9 mouse cellular contexts compared by ENCODE assay signal in the genomic region with DNA sequence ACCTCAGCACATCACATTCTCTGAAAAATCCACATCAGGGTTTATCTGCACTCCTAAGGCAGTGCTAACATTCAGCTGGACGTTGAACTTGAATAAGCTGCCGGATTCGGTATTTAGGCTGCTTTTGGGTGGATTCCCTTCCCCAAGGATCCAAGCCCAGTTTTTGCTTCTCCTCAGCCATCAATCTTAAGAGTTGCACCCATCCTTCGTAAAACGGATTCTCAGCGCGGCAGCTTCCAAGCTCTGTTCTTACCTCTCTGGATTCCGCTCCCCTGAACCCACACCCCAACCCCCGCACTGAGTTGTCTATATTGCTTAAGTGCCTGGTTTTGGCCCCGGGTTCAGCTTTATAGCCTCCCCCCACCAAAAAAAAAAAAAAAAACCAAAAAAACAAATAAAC. TPM values are rescaled to one million over a fixed set of nuclear protein-coding genes. Genes with fewer than 3 reads are reported as not detected.
DNase-seq lines count a peak whose midpoint lies in the region; ATAC-seq lines count a peak whose summit lies in the region.
"Had no signal": no experiment of that assay in that cellular context is flagged by ENCODE, and none has a peak within 500 bp of the region (broad histone marks: within the 10 kb centered on the region; RNA-seq: fewer than 3 reads in every experiment).

No protein-coding gene starts in this region.

- H3K4me2 ChIP-seq in liver, embryonic 13.5 days = peak overlapping the region; percentile 88
- H3K4me2 ChIP-seq in stomach, embryonic 15.5 days = peak overlapping the region; percentile 92

- peaks cover 48% of the 10 kb centered on the region for H3K27me3 ChIP-seq in hindbrain, embryonic 10.5 days (ENCODE audit: insufficient read depth, poor library complexity, severe bottlenecking)
- peaks cover 85% of the 10 kb centered on the region for H3K27me3 ChIP-seq in liver, embryonic 13.5 days
- H3K27me3 ChIP-seq in stomach, embryonic 15.5 days (replicated peaks) = peaks cover 23% of the 10 kb centered on the region

- no peaks in the 10 kb centered on the region for H3K36me3 ChIP-seq in hindbrain, embryonic 10.5 days
- H3K36me3 ChIP-seq in liver, embryonic 13.5 days = no peaks in the 10 kb centered on the region
- H3K36me3 ChIP-seq in stomach, embryonic 15.5 days = no peaks in the 10 kb centered on the region

- WGBS in hindbrain, embryonic 10.5 days = 8% methylated on average over 10 of the region's 10 CpGs
- WGBS in liver, embryonic 13.5 days (ENCODE audit: insufficient replicate concordance) = 12% methylated on average over 10 of the region's 10 CpGs
- 3% methylated on average over 10 of the region's 10 CpGs for WGBS in stomach, embryonic 15.5 days

- peak overlapping the region; percentile 91 for H3K4me3 ChIP-seq in hindbrain, embryonic 10.5 days
- peak overlapping the region; percentile 68 for H3K4me3 ChIP-seq in liver, embryonic 13.5 days (replicated peaks)
- peak overlapping the region; percentile 88 for H3K4me3 ChIP-seq in stomach, embryonic 15.5 days (replicated peaks)
- H3K4me3 ChIP-seq: erythroblast, embryonic 14.5 days had no signal

- no peak for ATAC-seq in liver, embryonic 13.5 days (ENCODE audit: low read depth)
- ATAC-seq in stomach, embryonic 15.5 days (ENCODE audit: insufficient read depth, low FRiP score, low read depth) = no peak

- H3K9me3 ChIP-seq in hindbrain, embryonic 10.5 days = no peaks in the 10 kb centered on the region
- H3K9me3 ChIP-seq in liver, embryonic 13.5 days (replicated peaks) = no peaks in the 10 kb centered on the region
- no peaks in the 10 kb centered on the region for H3K9me3 ChIP-seq in stomach, embryonic 15.5 days

- DNase-seq in adrenal gland, postnatal 10 days = peak; percentile 42
- DNase-seq in adrenal gland, adult 18-20 months (ENCODE audit: low spot score in 2 of 2) = no peak
- DNase-seq in ovary, postnatal 14 days (ENCODE audit: low spot score) = peak; percentile 18
- no peak for DNase-seq in ovary, adult 18-20 months (ENCODE audit: low spot score)
- DNase-seq in hindbrain, embryonic 10.5 days (ENCODE audit: low spot score) = peak; percentile 22
- DNase-seq in liver, embryonic 13.5 days = no peak
- no peak for DNase-seq in urinary bladder, postnatal 25 days (ENCODE audit: low spot score)

- no peak overlapping the region for H3K9ac ChIP-seq in liver, embryonic 13.5 days
- peak overlapping the region; percentile 12; the same call in 1 of the 2 replicates for H3K9ac ChIP-seq in stomach, embryonic 15.5 days

- H3K27ac ChIP-seq in hindbrain, embryonic 10.5 days = peak overlapping the region; percentile 94
- no peak overlapping the region for H3K27ac ChIP-seq in liver, embryonic 13.5 days
- H3K27ac ChIP-seq in stomach, embryonic 15.5 days = peak overlapping the region; percentile 97

- peaks cover 51% of the 10 kb centered on the region for H3K4me1 ChIP-seq in hindbrain, embryonic 10.5 days (replicated peaks)
- peaks cover 45% of the 10 kb centered on the region for H3K4me1 ChIP-seq in liver, embryonic 13.5 days (replicated peaks)
- peaks cover 36% of the 10 kb centered on the region for H3K4me1 ChIP-seq in stomach, embryonic 15.5 days

RNA-seq across cellular contexts. Expression of a gene that starts 1.4 kb away (rescaled TPM):
- 10 to 100 TPM; 48.7 to 60.4 TPM for total RNA-seq in adrenal gland, postnatal 10 days (2021)
- 10 to 100 TPM; 39.6 to 76.0 TPM for total RNA-seq in adrenal gland, adult 18-20 months (2021)
- polyA plus RNA-seq in hindbrain, embryonic 10.5 days (2016; fragmentation: Nextera tagmentation; extraction: Ambion mirVana) = 10.9 and 15.4 TPM in 2 replicates
- polyA plus RNA-seq in liver, embryonic 13.5 days (2015; fragmentation: Nextera tagmentation; extraction: Ambion mirVana) = 1.5 and 1.7 TPM in 2 replicates
- polyA plus RNA-seq in stomach, embryonic 15.5 days (2015; fragmentation: Nextera tagmentation; extraction: Ambion mirVana) = 17.7 and 18.1 TPM in 2 replicates

RNA-seq across cellular contexts. Expression of a gene that starts 56.5 kb away (rescaled TPM):
- under 1 TPM; 0.51 to 0.88 TPM for total RNA-seq in adrenal gland, postnatal 10 days (2021)
- 1 to 10 TPM; 1.2 to 1.7 TPM for total RNA-seq in adrenal gland, adult 18-20 months (2021)
- 1.1 and 1.5 TPM in 2 replicates for polyA plus RNA-seq in hindbrain, embryonic 10.5 days (2016; fragmentation: Nextera tagmentation; extraction: Ambion mirVana)
- 0.18 and 0.22 TPM in 2 replicates for polyA plus RNA-seq in liver, embryonic 13.5 days (2015; fragmentation: Nextera tagmentation; extraction: Ambion mirVana)
- 0.42 and 0.53 TPM in 2 replicates for polyA plus RNA-seq in stomach, embryonic 15.5 days (2015; fragmentation: Nextera tagmentation; extraction: Ambion mirVana)
- polyA plus RNA-seq: erythroblast, embryonic 14.5 days had no signal

RNA-seq across cellular contexts. Expression of a gene that starts 56.9 kb away (rescaled TPM):
- total RNA-seq in adrenal gland, postnatal 10 days (2021) = 10 to 100 TPM in 1 of 2 experiments, 1 to 10 TPM in 1; 9.2 to 12.1 TPM
- total RNA-seq in adrenal gland, adult 18-20 months (2021) = 1 to 10 TPM; 1.7 to 2.8 TPM
- 99.1 and 112 TPM in 2 replicates for polyA plus RNA-seq in hindbrain, embryonic 10.5 days (2016; fragmentation: Nextera tagmentation; extraction: Ambion mirVana)
- polyA plus RNA-seq in liver, embryonic 13.5 days (2015; fragmentation: Nextera tagmentation; extraction: Ambion mirVana) = 114 and 126 TPM in 2 replicates
- 55.0 and 57.3 TPM in 2 replicates for polyA plus RNA-seq in stomach, embryonic 15.5 days (2015; fragmentation: Nextera tagmentation; extraction: Ambion mirVana)

Comparison
In these comparisons a context has a peak if more than half of its experiments do, and no peak if none do; other contexts are left out.
1. DNase-seq: peak in adrenal gland, postnatal 10 days (single experiment), ovary, postnatal 14 days (single experiment) and hindbrain, embryonic 10.5 days (single experiment); none in adrenal gland, adult 18-20 months (0 of 2), ovary, adult 18-20 months (single experiment), liver, embryonic 13.5 days (single experiment) and urinary bladder, postnatal 25 days (single experiment).
2. Peak in every context shown above with its lines, with median percentiles within 50 percentile points of each other: H3K4me3 ChIP-seq.